Mouse (Mus musculus): ENCODE measurements around the gene Gm10277. TPM values are rescaled to one million over a fixed set of nuclear protein-coding genes. Genes with fewer than 3 reads are reported as not detected.
A peak's percentile ranks its signal among the peaks of the same experiment; 100 is the strongest.

The Gm10277 gene
- polyA plus RNA-seq, 1 experiment from 2014 or later = 2.4 TPM

- H3K27ac ChIP-seq (replicated peaks) = peak overlapping the region; percentile 76
Measured at GRCm38 (mm10) chr11:77793238-77793930, 5.8 kb upstream of the Gm10277 start.

GRCm38 (mm10) chr11:77792566-77792909 is 5.0 kb upstream of the Gm10277 start:
- 49% methylated on average over 7 of the region's 7 CpGs for WGBS
- Histone ChIP-seq H3K4me2 (replicated peaks) (peak overlapping the region; percentile 74; the same call in 1 of the 2 replicates), H3K27ac (replicated peaks) (peak overlapping the region; percentile 76)

More at GRCm38 (mm10) chr11:77793238-77793930, 5.8 kb upstream of the Gm10277 start:
- Histone ChIP-seq H3K9me3 (no peaks in the 10 kb centered on the region), H3K4me3 (peak overlapping the region; percentile 50), H3K4me2 (replicated peaks) (peak overlapping the region; percentile 74), H3K9ac (replicated peaks) (peak overlapping the region; percentile 52), H3K27me3 (no peaks in the 10 kb centered on the region), H3K36me3 (no peaks in the 10 kb centered on the region), H3K4me1 (peaks cover 41% of the 10 kb centered on the region)
- peak; percentile 86 for ATAC-seq (replicated peaks)
- WGBS = 4% methylated on average over 19 of the region's 19 CpGs

GRCm38 (mm10) chr11:77791752-77792565 is 4.4 kb upstream of the Gm10277 start:
- Histone ChIP-seq H3K9me3 (no peaks in the 10 kb centered on the region), H3K27ac (replicated peaks) (peak overlapping the region; percentile 76), H3K4me3 (no peak overlapping the region), H3K4me1 (peaks cover 41% of the 10 kb centered on the region), H3K27me3 (no peaks in the 10 kb centered on the region), H3K9ac (replicated peaks) (0 out of 2 replicates have a peak overlapping the region, but pooled peaks have one; percentile 23), H3K36me3 (no peaks in the 10 kb centered on the region), H3K4me2 (replicated peaks) (no peak overlapping the region)
- ATAC-seq (replicated peaks) = no peak
- WGBS = 30% methylated on average over 12 of the region's 12 CpGs

More at GRCm38 (mm10) chr11:77792566-77792909, 5.0 kb upstream of the Gm10277 start:
- Histone ChIP-seq H3K36me3 (no peaks in the 10 kb centered on the region), H3K4me1 (peaks cover 41% of the 10 kb centered on the region), H3K27me3 (no peaks in the 10 kb centered on the region), H3K9ac (replicated peaks) (peak overlapping the region; percentile 23; the same call in 1 of the 2 replicates), H3K4me3 (no peak overlapping the region), H3K9me3 (no peaks in the 10 kb centered on the region)
- ATAC-seq (replicated peaks) = no peak

GRCm38 (mm10) chr11:77791241-77791727 is 3.7 kb upstream of the Gm10277 start:
- ATAC-seq (replicated peaks) = peak; percentile 71
- Histone ChIP-seq H3K4me3 (no peak overlapping the region), H3K27ac (replicated peaks) (peak overlapping the region; percentile 76), H3K36me3 (no peaks in the 10 kb centered on the region), H3K9ac (replicated peaks) (peak overlapping the region; percentile 22), H3K4me1 (peaks cover 46% of the 10 kb centered on the region), H3K9me3 (no peaks in the 10 kb centered on the region), H3K27me3 (no peaks in the 10 kb centered on the region), H3K4me2 (replicated peaks) (no peak overlapping the region)
- 26% methylated on average over 8 of the region's 8 CpGs for WGBS

GRCm38 (mm10) chr11:77790286-77790685 is 2.7 kb upstream of the Gm10277 start:
- Histone ChIP-seq H3K27ac (replicated peaks) (peak overlapping the region; percentile 76), H3K9ac (replicated peaks) (0 out of 2 replicates have a peak overlapping the region, but pooled peaks have one; percentile 22), H3K4me3 (no peak overlapping the region), H3K4me1 (peaks cover 56% of the 10 kb centered on the region), H3K27me3 (no peaks in the 10 kb centered on the region), H3K36me3 (no peaks in the 10 kb centered on the region), H3K9me3 (no peaks in the 10 kb centered on the region), H3K4me2 (replicated peaks) (no peak overlapping the region)
- ATAC-seq (replicated peaks) = no peak
- WGBS = 43% methylated on average over 9 of the region's 9 CpGs

GRCm38 (mm10) chr11:77789512-77789911 is 2.0 kb upstream of the Gm10277 start:
- no peak overlapping the region for H3K4me3 ChIP-seq
- no peak for ATAC-seq (replicated peaks)
- H3K27ac ChIP-seq (replicated peaks) = no peak overlapping the region
- WGBS = 88% methylated on average over 5 of the region's 5 CpGs
- H3K4me1 ChIP-seq = peaks cover 63% of the 10 kb centered on the region
- H3K36me3 ChIP-seq = no peaks in the 10 kb centered on the region
- no peak overlapping the region for H3K9ac ChIP-seq (replicated peaks)
- H3K27me3 ChIP-seq = no peaks in the 10 kb centered on the region
- H3K9me3 ChIP-seq = no peaks in the 10 kb centered on the region
- no peak overlapping the region for H3K4me2 ChIP-seq (replicated peaks)

GRCm38 (mm10) chr11:77785768-77786561 is 1.6 kb downstream of the Gm10277 start:
- Histone ChIP-seq H3K9me3 (no peaks in the 10 kb centered on the region), H3K4me2 (replicated peaks) (no peak overlapping the region), H3K4me3 (no peak overlapping the region), H3K27me3 (no peaks in the 10 kb centered on the region), H3K27ac (replicated peaks) (peak overlapping the region; percentile 46), H3K36me3 (no peaks in the 10 kb centered on the region), H3K9ac (replicated peaks) (no peak overlapping the region), H3K4me1 (peaks cover 55% of the 10 kb centered on the region)
- peak; percentile 49; the same call in 1 of the 2 replicates for ATAC-seq (replicated peaks)
- 40% methylated on average over 7 of the region's 7 CpGs for WGBS

GRCm38 (mm10) chr11:77785396-77785767 is 2.2 kb downstream of the Gm10277 start:
- WGBS = 23% methylated on average over 5 of the region's 5 CpGs
- H3K27me3 ChIP-seq = no peaks in the 10 kb centered on the region
- peak overlapping the region; percentile 46 for H3K27ac ChIP-seq (replicated peaks)
- H3K4me3 ChIP-seq = no peak overlapping the region
- H3K4me2 ChIP-seq (replicated peaks) = no peak overlapping the region
- H3K9me3 ChIP-seq = no peaks in the 10 kb centered on the region
- no peak for ATAC-seq (replicated peaks)
- 0 out of 2 replicates have a peak, but pooled peaks cover 2% of the 10 kb centered on the region for H3K36me3 ChIP-seq
- peaks cover 49% of the 10 kb centered on the region for H3K4me1 ChIP-seq
- no peak overlapping the region for H3K9ac ChIP-seq (replicated peaks)

GRCm38 (mm10) chr11:77784894-77785293 is 2.7 kb downstream of the Gm10277 start:
- Histone ChIP-seq H3K4me2 (replicated peaks) (no peak overlapping the region), H3K27me3 (no peaks in the 10 kb centered on the region), H3K4me1 (peaks cover 44% of the 10 kb centered on the region), H3K4me3 (no peak overlapping the region), H3K9me3 (no peaks in the 10 kb centered on the region), H3K27ac (replicated peaks) (peak overlapping the region; percentile 50; the same call in 1 of the 2 replicates), H3K9ac (replicated peaks) (no peak overlapping the region), H3K36me3 (0 out of 2 replicates have a peak, but pooled peaks cover 3% of the 10 kb centered on the region)
- WGBS = 86% methylated on average over 9 of the region's 9 CpGs
- no peak for ATAC-seq (replicated peaks)

- peak overlapping the region; percentile 50 for H3K27ac ChIP-seq (replicated peaks)
- no peak overlapping the region for H3K4me2 ChIP-seq (replicated peaks)
- 0 out of 2 replicates have a peak, but pooled peaks cover 3% of the 10 kb centered on the region for H3K36me3 ChIP-seq
- no peak for ATAC-seq (replicated peaks)
- no peaks in the 10 kb centered on the region for H3K27me3 ChIP-seq
- no peak overlapping the region for H3K4me3 ChIP-seq
- 60% methylated on average over 18 of the region's 18 CpGs for WGBS
- peaks cover 39% of the 10 kb centered on the region for H3K4me1 ChIP-seq
- H3K9ac ChIP-seq (replicated peaks) = no peak overlapping the region
- H3K9me3 ChIP-seq = no peaks in the 10 kb centered on the region
Measured at GRCm38 (mm10) chr11:77783747-77784646, 3.5 kb downstream of the Gm10277 start.
